ENCODE assay signal across 10 mouse cellular contexts in the genomic region with DNA sequence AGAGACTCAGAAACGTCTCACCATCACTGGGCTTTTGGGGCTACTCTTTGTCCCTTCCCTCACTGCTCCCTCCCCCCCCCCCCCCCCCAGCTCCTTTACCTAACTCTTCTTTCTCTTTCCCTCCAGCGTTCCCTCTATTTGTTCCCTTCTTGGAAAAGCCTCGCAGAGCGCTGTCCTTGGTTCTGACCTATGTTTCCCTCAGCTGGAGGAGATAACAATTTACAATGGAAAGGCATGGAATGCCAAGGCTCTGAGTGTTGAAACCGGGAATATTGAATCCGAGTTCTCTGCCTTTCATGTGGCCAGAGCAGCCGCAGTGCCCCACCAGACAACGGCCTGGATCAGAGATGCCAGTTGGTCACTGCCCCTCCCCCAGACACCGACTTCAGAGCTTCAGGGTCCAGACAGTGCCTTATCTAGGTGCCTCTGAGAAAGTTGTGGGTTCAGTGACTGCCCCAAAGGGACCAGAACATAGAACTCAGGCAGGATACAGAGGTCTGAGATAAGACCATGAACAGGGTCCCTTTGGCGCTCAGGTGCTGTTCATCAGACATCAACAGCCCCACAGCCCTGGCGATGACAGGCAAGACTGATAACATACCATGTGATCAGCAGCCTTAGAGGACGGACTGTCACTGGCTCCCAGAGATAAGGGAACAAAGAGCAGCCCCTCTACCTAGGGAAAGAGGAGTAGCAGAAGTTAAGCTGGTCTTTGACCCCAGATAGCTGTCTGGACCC. TPM values are rescaled to one million over a fixed set of nuclear protein-coding genes. Genes with fewer than 3 reads are reported as not detected.
DNase-seq lines count a peak whose midpoint lies in the region; ATAC-seq and TF ChIP-seq lines count a peak whose summit lies in the region.
"Had no signal": no experiment of that assay in that cellular context is flagged by ENCODE, and none has a peak within 500 bp of the region (broad histone marks: within the 10 kb centered on the region; RNA-seq: fewer than 3 reads in every experiment).

No protein-coding gene starts in this region.

- H3K9me3 ChIP-seq in midbrain, embryonic 16.5 days (replicated peaks; ENCODE audit: control insufficient read depth, low read length, poor library complexity, severe bottlenecking) = no peaks in the 10 kb centered on the region
- H3K9me3 ChIP-seq in intestine, postnatal 0 days (ENCODE audit: control insufficient read depth) = no peaks in the 10 kb centered on the region
- H3K9me3 ChIP-seq: neural tube, embryonic 12.5 days had no signal

- H3K4me2 ChIP-seq in midbrain, embryonic 16.5 days (ENCODE audit: low read length) = no peak overlapping the region
- H3K4me2 ChIP-seq in intestine, postnatal 0 days (replicated peaks; ENCODE audit: low read depth) = no peak overlapping the region
- H3K4me2 ChIP-seq: neural tube, embryonic 12.5 days had no signal

- no peak overlapping the region for H3K4me3 ChIP-seq in midbrain, embryonic 16.5 days (ENCODE audit: low read depth, low read length)
- H3K4me3 ChIP-seq in intestine, postnatal 0 days (ENCODE audit: low read depth, low read length) = no peak overlapping the region
- H3K4me3 ChIP-seq: neural tube, embryonic 12.5 days had no signal

- intact Hi-C loops in gastrocnemius, postnatal 14 days (cut with DNase I; ENCODE audit: low total_unique reads) = no loop called here

- no peaks in the 10 kb centered on the region for H3K36me3 ChIP-seq in midbrain, embryonic 16.5 days (ENCODE audit: control insufficient read depth, insufficient read depth, low read length)
- no peaks in the 10 kb centered on the region for H3K36me3 ChIP-seq in intestine, postnatal 0 days (ENCODE audit: control insufficient read depth, insufficient read depth)
- H3K36me3 ChIP-seq: neural tube, embryonic 12.5 days had no signal

- H3K4me1 ChIP-seq in midbrain, embryonic 16.5 days (ENCODE audit: control insufficient read depth, insufficient read depth, low read length) = peaks cover 13% of the 10 kb centered on the region
- H3K4me1 ChIP-seq in intestine, postnatal 0 days (replicated peaks; ENCODE audit: control insufficient read depth, insufficient read depth, low read length) = no peaks in the 10 kb centered on the region

- no peak overlapping the region for H3K9ac ChIP-seq in midbrain, embryonic 16.5 days (ENCODE audit: low read depth, low read length)
- no peak overlapping the region for H3K9ac ChIP-seq in intestine, postnatal 0 days (ENCODE audit: low read depth, low read length)
- H3K9ac ChIP-seq: neural tube, embryonic 12.5 days had no signal

- 9% methylated on average over 12 of the region's 12 CpGs for WGBS in midbrain, embryonic 16.5 days
- WGBS in intestine, postnatal 0 days = 7% methylated on average over 12 of the region's 12 CpGs

- DNase-seq in gastrocnemius, postnatal 14 days = peak; percentile 10
- DNase-seq in gastrocnemius, adult 8-10 months (ENCODE audit: low spot score in 2 of 2) = no peak
- peak; percentile 66 to 72 for DNase-seq in adrenal gland, postnatal 36 days
- DNase-seq in kidney, postnatal 10 days = peak; percentile 82
- DNase-seq in layer of hippocampus, postnatal 10 days (ENCODE audit: low spot score in 2 of 2) = no peak
- DNase-seq in right cerebral cortex, postnatal 14 days = no peak

- no peak for ATAC-seq in midbrain, embryonic 16.5 days
- ATAC-seq in intestine, postnatal 0 days = no peak

- TF ChIP-seq CTCF in intestine, postnatal 0 days (IDR thresholded peaks at IDR 0.05; ENCODE audit: low read depth) = no peak

- 0 out of 2 replicates have a peak overlapping the region, but pooled peaks have one; percentile 7 for H3K27ac ChIP-seq in midbrain, embryonic 16.5 days (ENCODE audit: low read length)
- no peak overlapping the region for H3K27ac ChIP-seq in intestine, postnatal 0 days (ENCODE audit: low read depth, low read length)
- H3K27ac ChIP-seq: neural tube, embryonic 12.5 days had no signal

- no peaks in the 10 kb centered on the region for H3K27me3 ChIP-seq in midbrain, embryonic 16.5 days (ENCODE audit: control insufficient read depth, insufficient read depth, low read depth, low read length)
- H3K27me3 ChIP-seq in intestine, postnatal 0 days (replicated peaks; ENCODE audit: control insufficient read depth, insufficient read depth, low read length) = no peaks in the 10 kb centered on the region

RNA-seq across cellular contexts. Expression of a gene that starts 25.8 kb away (rescaled TPM):
- not detected for total RNA-seq in gastrocnemius, postnatal 14 days (2021)
- total RNA-seq in gastrocnemius, adult 8-10 months (2022) = not detected
- not detected for total RNA-seq in adrenal gland, postnatal 36 days (2021)
- 8.2 and 8.6 TPM in 2 replicates for polyA plus RNA-seq in midbrain, embryonic 16.5 days (2015; fragmentation: Nextera tagmentation; extraction: Ambion mirVana)
- 10 to 100 TPM; 60.0 to 68.6 TPM for total RNA-seq in layer of hippocampus, postnatal 10 days (2021)
- not detected in 2 replicates for polyA plus RNA-seq in intestine, postnatal 0 days (2015; fragmentation: Nextera tagmentation; extraction: Ambion mirVana)
- total RNA-seq: gastrocnemius, postnatal 4 days had no signal

RNA-seq across cellular contexts. Expression of a gene that starts 39.9 kb away (rescaled TPM):
- total RNA-seq in gastrocnemius, postnatal 14 days (2021) = 1 to 10 TPM; 3.2 to 4.1 TPM
- 1 to 10 TPM; 2.3 to 3.8 (median 3.2) TPM for total RNA-seq in gastrocnemius, adult 8-10 months (2022)
- 10 to 100 TPM; 11.0 to 11.9 TPM for total RNA-seq in adrenal gland, postnatal 36 days (2021)
- 8.9 and 9.5 TPM in 2 replicates for polyA plus RNA-seq in midbrain, embryonic 16.5 days (2015; fragmentation: Nextera tagmentation; extraction: Ambion mirVana)
- total RNA-seq in layer of hippocampus, postnatal 10 days (2021) = 10 to 100 TPM; 10.3 to 11.9 TPM
- 3.7 and 5.3 TPM in 2 replicates for polyA plus RNA-seq in intestine, postnatal 0 days (2015; fragmentation: Nextera tagmentation; extraction: Ambion mirVana)

Comparison
In these comparisons a context has a peak if more than half of its experiments do, and no peak if none do; other contexts are left out.
1. DNase-seq: peak in gastrocnemius, postnatal 14 days (single experiment), adrenal gland, postnatal 36 days (2 of 2) and kidney, postnatal 10 days (single experiment); none in gastrocnemius, adult 8-10 months (0 of 2), layer of hippocampus, postnatal 10 days (0 of 2) and right cerebral cortex, postnatal 14 days (single experiment).
2. RNA of a gene that starts 25.8 kb away (total RNA-seq): 60.0 to 68.6 TPM in layer of hippocampus, postnatal 10 days; not detected in gastrocnemius, adult 8-10 months, not detected in gastrocnemius, postnatal 14 days and not detected in adrenal gland, postnatal 36 days; every median in the first group is over 10 times any median in the second.